In genomic region chr5:131531744-131532552, GRCm38 (mm10) we compare ENCODE assay signal across 14 mouse cellular contexts.
DNase-seq lines count a peak whose midpoint lies in the region; ATAC-seq and TF ChIP-seq lines count a peak whose summit lies in the region.
"Had no signal": no experiment of that assay in that cellular context is flagged by ENCODE, and none has a peak within 500 bp of the region (broad histone marks: within the 10 kb centered on the region; RNA-seq: fewer than 3 reads in every experiment).

No protein-coding gene starts in this region.

- peak overlapping the region; percentile 46 for H3K4me2 ChIP-seq in embryonic facial prominence, embryonic 13.5 days
- peak overlapping the region; percentile 56 for H3K4me2 ChIP-seq in forebrain, embryonic 16.5 days (ENCODE audit: low read length)
- H3K4me2 ChIP-seq in limb, embryonic 14.5 days (replicated peaks; ENCODE audit: low read depth, low read length, severe bottlenecking): peak overlapping the region; percentile 20
- peak overlapping the region; percentile 82 for H3K4me2 ChIP-seq in neural tube, embryonic 14.5 days (ENCODE audit: low read depth, low read length)
- H3K4me2 ChIP-seq in intestine, postnatal 0 days (replicated peaks; ENCODE audit: low read depth): no peak overlapping the region
- H3K4me2 ChIP-seq: intestine, embryonic 15.5 days; lung, embryonic 14.5 days; stomach, embryonic 15.5 days had no signal

- H3K36me3 ChIP-seq in embryonic facial prominence, embryonic 13.5 days: peaks cover 22% of the 10 kb centered on the region
- no peaks in the 10 kb centered on the region for H3K36me3 ChIP-seq in forebrain, embryonic 16.5 days (ENCODE audit: control insufficient read depth, insufficient read depth)
- peaks cover 27% of the 10 kb centered on the region for H3K36me3 ChIP-seq in limb, embryonic 14.5 days (ENCODE audit: control insufficient read depth, insufficient read depth, low read length)
- H3K36me3 ChIP-seq in neural tube, embryonic 14.5 days (ENCODE audit: control insufficient read depth, insufficient read depth, low read length): no peaks in the 10 kb centered on the region
- H3K36me3 ChIP-seq in intestine, postnatal 0 days (ENCODE audit: control insufficient read depth, insufficient read depth): no peaks in the 10 kb centered on the region; the same call in 1 of the 2 replicates
- H3K36me3 ChIP-seq: intestine, embryonic 15.5 days; stomach, embryonic 15.5 days had no signal

- DNase-seq in limb, embryonic 14.5 days (ENCODE audit: low spot score): no peak
- no peak for DNase-seq in heart, postnatal 4 days
- DNase-seq in lung, postnatal 10 days: no peak
- DNase-seq: cerebellum, adult 9-10 months; gastrocnemius, postnatal 10 days; lung, embryonic 14.5 days; right cerebral cortex, postnatal 4 days; thymus, postnatal 4 days had no signal

- H3K27me3 ChIP-seq in embryonic facial prominence, embryonic 13.5 days: no peaks in the 10 kb centered on the region
- no peaks in the 10 kb centered on the region for H3K27me3 ChIP-seq in forebrain, embryonic 16.5 days (replicated peaks; ENCODE audit: control insufficient read depth, insufficient read depth, low read length)
- no peaks in the 10 kb centered on the region for H3K27me3 ChIP-seq in limb, embryonic 14.5 days (ENCODE audit: control insufficient read depth, insufficient read depth, low read length)
- H3K27me3 ChIP-seq in neural tube, embryonic 14.5 days (ENCODE audit: control insufficient read depth, insufficient read depth, low read length): no peaks in the 10 kb centered on the region
- H3K27me3 ChIP-seq in intestine, postnatal 0 days (replicated peaks; ENCODE audit: control insufficient read depth, insufficient read depth, low read length): no peaks in the 10 kb centered on the region
- H3K27me3 ChIP-seq: intestine, embryonic 15.5 days; stomach, embryonic 15.5 days had no signal

- no peak for TF ChIP-seq POLR2A in limb, embryonic 14.5 days (IDR thresholded peaks at IDR 0.05; ENCODE audit: borderline replicate concordance, extremely low read depth, insufficient read depth, insufficient read length)

- no peak overlapping the region for H3K27ac ChIP-seq in embryonic facial prominence, embryonic 13.5 days
- peak overlapping the region; percentile 21; the same call in 1 of the 2 replicates for H3K27ac ChIP-seq in forebrain, embryonic 16.5 days (ENCODE audit: low read length)
- no peak overlapping the region for H3K27ac ChIP-seq in limb, embryonic 14.5 days (replicated peaks; ENCODE audit: low read depth, low read length)
- peak overlapping the region; percentile 44 for H3K27ac ChIP-seq in neural tube, embryonic 14.5 days (ENCODE audit: low read depth, low read length)
- no peak overlapping the region for H3K27ac ChIP-seq in intestine, postnatal 0 days (ENCODE audit: low read depth, low read length)
- H3K27ac ChIP-seq: intestine, embryonic 15.5 days; stomach, embryonic 15.5 days had no signal

- no peak for ATAC-seq in embryonic facial prominence, embryonic 13.5 days (ENCODE audit: insufficient number of reproducible peaks, insufficient read depth, low FRiP score, low TSS enrichment, low read depth)
- peak; percentile 73 for ATAC-seq in forebrain, embryonic 16.5 days
- ATAC-seq in limb, embryonic 14.5 days (ENCODE audit: low FRiP score, low read depth): no peak
- ATAC-seq in neural tube, embryonic 14.5 days (ENCODE audit: low read depth): peak; percentile 38; the same call in 1 of the 2 replicates
- no peak for ATAC-seq in intestine, postnatal 0 days
- ATAC-seq: intestine, embryonic 15.5 days had no signal

- WGBS in embryonic facial prominence, embryonic 13.5 days: 55% methylated on average over 15 of the region's 15 CpGs
- 8% methylated on average over 15 of the region's 15 CpGs for WGBS in forebrain, embryonic 16.5 days
- WGBS in limb, embryonic 14.5 days: 63% methylated on average over 15 of the region's 15 CpGs
- WGBS in neural tube, embryonic 14.5 days: 20% methylated on average over 15 of the region's 15 CpGs
- WGBS in intestine, postnatal 0 days: 80% methylated on average over 15 of the region's 15 CpGs

- peaks cover 74% of the 10 kb centered on the region for H3K4me1 ChIP-seq in embryonic facial prominence, embryonic 13.5 days
- H3K4me1 ChIP-seq in forebrain, embryonic 16.5 days (replicated peaks; ENCODE audit: control insufficient read depth, insufficient read depth, low read length): peaks cover 66% of the 10 kb centered on the region
- peaks cover 43% of the 10 kb centered on the region for H3K4me1 ChIP-seq in limb, embryonic 14.5 days (ENCODE audit: control insufficient read depth, insufficient read depth, low read length)
- H3K4me1 ChIP-seq in neural tube, embryonic 14.5 days (ENCODE audit: control insufficient read depth, insufficient read depth, low read length): peaks cover 50% of the 10 kb centered on the region
- H3K4me1 ChIP-seq in intestine, postnatal 0 days (replicated peaks; ENCODE audit: control insufficient read depth, insufficient read depth, low read length): no peaks in the 10 kb centered on the region

- H3K9ac ChIP-seq in embryonic facial prominence, embryonic 13.5 days: no peak overlapping the region
- peak overlapping the region; percentile 35 for H3K9ac ChIP-seq in forebrain, embryonic 16.5 days (replicated peaks; ENCODE audit: low read depth, low read length)
- no peak overlapping the region for H3K9ac ChIP-seq in limb, embryonic 14.5 days (ENCODE audit: low read depth, low read length, severe bottlenecking)
- peak overlapping the region; percentile 32; the same call in 1 of the 2 replicates for H3K9ac ChIP-seq in neural tube, embryonic 14.5 days (replicated peaks; ENCODE audit: low read depth, low read length)
- no peak overlapping the region for H3K9ac ChIP-seq in intestine, postnatal 0 days (ENCODE audit: low read depth, low read length)
- H3K9ac ChIP-seq: intestine, embryonic 15.5 days; lung, embryonic 14.5 days; stomach, embryonic 15.5 days had no signal

- peak overlapping the region; percentile 5; the same call in 1 of the 2 replicates for H3K4me3 ChIP-seq in embryonic facial prominence, embryonic 13.5 days
- peak overlapping the region; percentile 31 for H3K4me3 ChIP-seq in forebrain, embryonic 16.5 days (replicated peaks; ENCODE audit: low read length)
- H3K4me3 ChIP-seq in limb, embryonic 14.5 days (replicated peaks; ENCODE audit: low read length): no peak overlapping the region
- peak overlapping the region; percentile 36 for H3K4me3 ChIP-seq in neural tube, embryonic 14.5 days (ENCODE audit: low read depth, low read length)
- H3K4me3 ChIP-seq in intestine, postnatal 0 days (ENCODE audit: low read depth, low read length): no peak overlapping the region
- H3K4me3 ChIP-seq: intestine, embryonic 15.5 days; stomach, embryonic 15.5 days had no signal

- no peaks in the 10 kb centered on the region for H3K9me3 ChIP-seq in embryonic facial prominence, embryonic 13.5 days
- H3K9me3 ChIP-seq in forebrain, embryonic 16.5 days (ENCODE audit: control insufficient read depth, low read length): no peaks in the 10 kb centered on the region
- no peaks in the 10 kb centered on the region for H3K9me3 ChIP-seq in limb, embryonic 14.5 days (ENCODE audit: control insufficient read depth, low read length)
- no peaks in the 10 kb centered on the region for H3K9me3 ChIP-seq in neural tube, embryonic 14.5 days (ENCODE audit: control insufficient read depth, low read length)
- no peaks in the 10 kb centered on the region for H3K9me3 ChIP-seq in intestine, postnatal 0 days (ENCODE audit: control insufficient read depth)
- H3K9me3 ChIP-seq: intestine, embryonic 15.5 days; stomach, embryonic 15.5 days had no signal

- TF ChIP-seq CTCF in intestine, postnatal 0 days (IDR thresholded peaks at IDR 0.05; ENCODE audit: low read depth): no peak

Comparison
In these comparisons a context has a peak if more than half of its experiments do, and no peak if none do; other contexts are left out.
1. ATAC-seq: peak in forebrain, embryonic 16.5 days (single experiment) and neural tube, embryonic 14.5 days (single experiment); none in embryonic facial prominence, embryonic 13.5 days (single experiment), limb, embryonic 14.5 days (single experiment) and intestine, postnatal 0 days (single experiment).
2. H3K27ac ChIP-seq: peak in forebrain, embryonic 16.5 days (single experiment) and neural tube, embryonic 14.5 days (single experiment); none in embryonic facial prominence, embryonic 13.5 days (single experiment), limb, embryonic 14.5 days (single experiment) and intestine, postnatal 0 days (single experiment).
3. H3K4me3 ChIP-seq: peak in embryonic facial prominence, embryonic 13.5 days (single experiment), forebrain, embryonic 16.5 days (single experiment) and neural tube, embryonic 14.5 days (single experiment); none in limb, embryonic 14.5 days (single experiment) and intestine, postnatal 0 days (single experiment).
4. H3K9ac ChIP-seq: peak in forebrain, embryonic 16.5 days (single experiment) and neural tube, embryonic 14.5 days (single experiment); none in embryonic facial prominence, embryonic 13.5 days (single experiment), limb, embryonic 14.5 days (single experiment) and intestine, postnatal 0 days (single experiment).